Mouse (Mus musculus): Measurements from ENCODE around the gene Ruvbl1.

GRCm38 (mm10) chr6:88514546-88514945 lies 49.3 kb downstream of the Ruvbl1 start:
- TF ChIP-seq CTCF (IDR thresholded peaks at IDR 0.05; ENCODE audit: low read depth, low read length) (no peak), POLR2AphosphoS5 (IDR thresholded peaks at IDR 0.05; ENCODE audit: insufficient replicate concordance, low read depth, low read length) (no peak), TAL1 (conservative IDR thresholded peaks at IDR 0.05; ENCODE audit: low read depth, low read length) (no peak), GATA1 (IDR thresholded peaks at IDR 0.05; ENCODE audit: borderline replicate concordance, low read length) (no peak)

All from G1E (cell line).